Mouse (Mus musculus) B cell, adult 62 days (primary cell): ENCODE measurements around the gene Cox15. TPM values are rescaled to one million over a fixed set of nuclear protein-coding genes. Genes with fewer than 3 reads are reported as not detected.

ENCODE experiments used
- total RNA-seq: library from RNA; stranded (reverse); gene quantifications from 4 replicates; pipeline ENCODE4 v1.2.4, GENCODE M21; 2023

Gene Cox15
- total RNA-seq = 12.4 to 14.0 TPM (median 13.8 TPM) in 4 replicates

GRCm38 (mm10) chr19:43752489-43753225, at the start of gene Cox15, which contains the start of gene Cutc:
Cox15 (minus strand) TSS chr19:43753000.
Cutc (plus strand) TSS chr19:43752996.

DNA sequence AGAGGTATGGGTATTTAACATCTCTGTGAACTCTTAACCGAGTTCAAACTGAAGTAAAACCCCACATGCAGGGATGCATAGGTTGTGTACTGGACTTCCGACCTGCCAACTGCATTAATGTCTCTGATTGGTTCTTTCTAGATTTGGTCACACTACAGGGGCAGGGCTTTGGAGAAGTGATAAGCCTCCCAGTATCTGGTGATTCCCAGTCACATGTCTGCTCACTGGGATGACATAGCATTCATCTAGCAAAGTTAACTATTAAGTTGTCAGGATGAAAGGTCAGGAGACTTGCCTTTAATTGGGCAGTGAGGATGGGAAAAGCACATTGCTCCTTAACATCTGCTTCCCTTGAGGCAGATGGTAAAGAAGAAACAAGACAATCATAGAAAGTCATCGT, 29.2 kb upstream of the Cox15 start, which contains the start of gene Abcc2:
Abcc2 (plus strand) TSS at position 213 of the 400 bp plus-strand sequence.

GRCm38 (mm10) chr19:43689419-43690246, 63.2 kb downstream of the Cox15 start, which contains the start of gene Entpd7:
Entpd7 (plus strand) TSS chr19:43689672.

Other genes starting within 250 kb of the Cox15 start
- 89.2 to 108 TPM (median 96.8 TPM) in 4 replicates for gene Got1, start 228.4 kb downstream of the Cox15 start, total RNA-seq
- not detected in 4 replicates for gene Nkx2-3, start 140.7 kb downstream of the Cox15 start, total RNA-seq
- 66.7 to 88.1 TPM (median 74.7 TPM) in 4 replicates for gene Slc25a28, start 78.1 kb downstream of the Cox15 start, total RNA-seq
- gene Entpd7, start 63.3 kb downstream of the Cox15 start, total RNA-seq = 17.6 to 23.5 TPM (median 21.2 TPM) in 4 replicates
- 12.0 to 18.0 TPM (median 16.2 TPM) in 4 replicates for gene Cutc, start within 50 bp of the Cox15 start, total RNA-seq
- not detected in 4 replicates for gene Abcc2, start 29.2 kb upstream of the Cox15 start, total RNA-seq
- gene Dnmbp, start 187.2 kb upstream of the Cox15 start, total RNA-seq = 8.4 to 11.0 TPM (median 9.0 TPM) in 4 replicates
- not detected in 4 replicates for gene Cpn1, start 233.6 kb upstream of the Cox15 start, total RNA-seq